Mouse (Mus musculus): ENCODE results near the gene Gapdhs.

Gapdhs gene

GRCm38 (mm10) chr7:30681897-30682296 is 61.6 kb downstream of the Gapdhs start:
- in situ Hi-C loops (cut with MboI; ENCODE audit: low sequenced_read_pairs): no loop called here

Data from CH12F3 (cell line).